8 mouse cellular contexts compared by ENCODE assay signal in the genomic region with DNA sequence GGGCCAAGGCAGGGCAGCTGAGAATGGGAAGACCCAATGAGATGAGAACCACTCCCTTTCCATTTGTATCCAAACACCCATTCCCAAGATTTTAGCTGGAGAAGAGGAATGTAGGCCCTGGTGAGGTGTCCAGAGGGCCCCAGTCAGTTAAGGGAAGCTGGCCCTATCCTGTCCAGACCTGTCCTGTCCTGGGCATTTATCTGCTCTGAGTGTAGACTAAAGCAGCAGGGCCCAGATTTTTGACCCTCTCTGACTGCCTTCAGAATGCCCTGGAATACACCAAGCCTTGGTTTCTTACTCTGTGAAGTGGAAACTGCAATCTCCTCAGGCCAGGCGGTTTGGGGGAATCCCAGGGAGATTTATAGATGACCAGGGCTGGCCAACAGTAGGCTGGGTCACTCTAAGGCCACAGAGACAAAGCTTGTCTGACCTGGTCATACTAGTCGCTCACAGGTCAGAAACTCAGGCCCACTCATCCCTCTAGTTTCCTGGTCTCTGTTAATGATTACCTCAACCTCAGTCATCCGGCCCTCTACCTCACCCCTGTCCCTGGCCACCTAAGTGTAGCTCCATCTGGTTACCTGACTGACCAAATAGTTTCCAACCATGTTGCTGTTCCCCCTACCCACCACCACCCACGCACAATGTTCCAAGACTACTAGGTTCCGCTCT. TPM values are rescaled to one million over a fixed set of nuclear protein-coding genes. Genes with fewer than 3 reads are reported as not detected.
DNase-seq lines count a peak whose midpoint lies in the region; ATAC-seq lines count a peak whose summit lies in the region.

No protein-coding gene starts in this region.

- peak overlapping the region; percentile 76 for H3K27ac ChIP-seq in lung, embryonic 16.5 days (ENCODE audit: low read length)
- no peak overlapping the region for H3K27ac ChIP-seq in forebrain, embryonic 13.5 days
- no peak overlapping the region for H3K27ac ChIP-seq in neural tube, embryonic 12.5 days

- ATAC-seq in lung, embryonic 16.5 days (ENCODE audit: low read depth): peak; percentile 37; the same call in 1 of the 2 replicates
- ATAC-seq in forebrain, embryonic 13.5 days: peak; percentile 49; the same call in 1 of the 2 replicates
- ATAC-seq in neural tube, embryonic 12.5 days (ENCODE audit: low FRiP score, low read depth): peak; percentile 34

- 66% methylated on average over 5 of the region's 5 CpGs for WGBS in lung, embryonic 16.5 days
- WGBS in forebrain, embryonic 13.5 days: 92% methylated on average over 5 of the region's 5 CpGs
- WGBS in neural tube, embryonic 12.5 days: 66% methylated on average over 5 of the region's 5 CpGs

- H3K36me3 ChIP-seq in lung, embryonic 16.5 days (ENCODE audit: control insufficient read depth, insufficient read depth, low read length): no peaks in the 10 kb centered on the region
- H3K36me3 ChIP-seq in forebrain, embryonic 13.5 days (ENCODE audit: poor library complexity, severe bottlenecking): no peaks in the 10 kb centered on the region
- H3K36me3 ChIP-seq in neural tube, embryonic 12.5 days: no peaks in the 10 kb centered on the region

- H3K4me2 ChIP-seq in lung, embryonic 16.5 days (ENCODE audit: low read depth, low read length): peak overlapping the region; percentile 86
- peak overlapping the region; percentile 80 for H3K4me2 ChIP-seq in forebrain, embryonic 13.5 days
- peak overlapping the region; percentile 76 for H3K4me2 ChIP-seq in neural tube, embryonic 12.5 days (replicated peaks)

- peak overlapping the region; percentile 92 for H3K4me3 ChIP-seq in lung, embryonic 16.5 days (ENCODE audit: low read length)
- H3K4me3 ChIP-seq in forebrain, embryonic 13.5 days: peak overlapping the region; percentile 74
- peak overlapping the region; percentile 63 for H3K4me3 ChIP-seq in neural tube, embryonic 12.5 days

- no peak for DNase-seq in lung, postnatal 25 days (ENCODE audit: low spot score)
- DNase-seq in kidney, postnatal 25 days: peak; percentile 27 to 77
- DNase-seq in spleen, postnatal 14 days (ENCODE audit: low spot score in 2 of 2): no peak
- no peak for DNase-seq in right cerebral cortex, postnatal 14 days
- DNase-seq in layer of hippocampus, adult 18-20 months (ENCODE audit: low spot score in 2 of 2): no peak

- peaks cover 15% of the 10 kb centered on the region for H3K4me1 ChIP-seq in lung, embryonic 16.5 days (replicated peaks; ENCODE audit: control insufficient read depth, insufficient read depth, low read length)
- peaks cover 16% of the 10 kb centered on the region for H3K4me1 ChIP-seq in forebrain, embryonic 13.5 days
- H3K4me1 ChIP-seq in neural tube, embryonic 12.5 days: peaks cover 24% of the 10 kb centered on the region

- peak overlapping the region; percentile 75 for H3K9ac ChIP-seq in lung, embryonic 16.5 days (ENCODE audit: low read length)
- H3K9ac ChIP-seq in forebrain, embryonic 13.5 days: peak overlapping the region; percentile 77
- peak overlapping the region; percentile 57 for H3K9ac ChIP-seq in neural tube, embryonic 12.5 days

- H3K9me3 ChIP-seq in lung, embryonic 16.5 days (ENCODE audit: control insufficient read depth, low read length): no peaks in the 10 kb centered on the region
- no peaks in the 10 kb centered on the region for H3K9me3 ChIP-seq in forebrain, embryonic 13.5 days (replicated peaks)
- no peaks in the 10 kb centered on the region for H3K9me3 ChIP-seq in neural tube, embryonic 12.5 days

- H3K27me3 ChIP-seq in lung, embryonic 16.5 days (ENCODE audit: control insufficient read depth, insufficient read depth, low read depth, low read length): no peaks in the 10 kb centered on the region
- H3K27me3 ChIP-seq in forebrain, embryonic 13.5 days: peaks cover 50% of the 10 kb centered on the region
- H3K27me3 ChIP-seq in neural tube, embryonic 12.5 days (replicated peaks): no peaks in the 10 kb centered on the region

RNA-seq across cellular contexts. Expression of a gene that starts 0.6 kb away (rescaled TPM):
- polyA plus RNA-seq in lung, embryonic 16.5 days (2015; fragmentation: Nextera tagmentation; extraction: Ambion mirVana): 9.6 and 10.1 TPM in 2 replicates
- polyA plus RNA-seq in forebrain, embryonic 13.5 days (2015; fragmentation: Nextera tagmentation; extraction: Ambion mirVana): 9.3 and 10.0 TPM in 2 replicates
- 13.9 and 16.0 TPM in 2 replicates for polyA plus RNA-seq in neural tube, embryonic 12.5 days (2016; fragmentation: Nextera tagmentation; extraction: Ambion mirVana)
- 10 to 100 TPM; 43.4 to 47.4 TPM for total RNA-seq in layer of hippocampus, adult 18-20 months (2021)

RNA-seq across cellular contexts. Expression of a gene that starts 20.6 kb away (rescaled TPM):
- 0.13 and 0.36 TPM in 2 replicates for polyA plus RNA-seq in lung, embryonic 16.5 days (2015; fragmentation: Nextera tagmentation; extraction: Ambion mirVana)
- polyA plus RNA-seq in forebrain, embryonic 13.5 days (2015; fragmentation: Nextera tagmentation; extraction: Ambion mirVana): 0.09 and 0.12 TPM in 2 replicates
- 0.08 and 0.18 TPM in 2 replicates for polyA plus RNA-seq in neural tube, embryonic 12.5 days (2016; fragmentation: Nextera tagmentation; extraction: Ambion mirVana)
- total RNA-seq in layer of hippocampus, adult 18-20 months (2021): under 1 TPM; 0.13 to 0.25 TPM

RNA-seq across cellular contexts. Expression of a gene that starts 33.4 kb away (rescaled TPM):
- 0.25 and 0.73 TPM in 2 replicates for polyA plus RNA-seq in lung, embryonic 16.5 days (2015; fragmentation: Nextera tagmentation; extraction: Ambion mirVana)
- 0.42 and 0.52 TPM in 2 replicates for polyA plus RNA-seq in forebrain, embryonic 13.5 days (2015; fragmentation: Nextera tagmentation; extraction: Ambion mirVana)
- 0.45 and 0.68 TPM in 2 replicates for polyA plus RNA-seq in neural tube, embryonic 12.5 days (2016; fragmentation: Nextera tagmentation; extraction: Ambion mirVana)
- total RNA-seq in layer of hippocampus, adult 18-20 months (2021): 1 to 10 TPM; 1.1 to 1.2 TPM

RNA-seq across cellular contexts. Expression of a gene that starts 59.4 kb away (rescaled TPM):
- polyA plus RNA-seq in lung, embryonic 16.5 days (2015; fragmentation: Nextera tagmentation; extraction: Ambion mirVana): 9.9 and 11.3 TPM in 2 replicates
- polyA plus RNA-seq in forebrain, embryonic 13.5 days (2015; fragmentation: Nextera tagmentation; extraction: Ambion mirVana): 11.8 and 14.2 TPM in 2 replicates
- 15.1 and 15.8 TPM in 2 replicates for polyA plus RNA-seq in neural tube, embryonic 12.5 days (2016; fragmentation: Nextera tagmentation; extraction: Ambion mirVana)
- total RNA-seq in layer of hippocampus, adult 18-20 months (2021): 10 to 100 TPM; 10.0 to 14.5 TPM

Comparison
In these comparisons a context has a peak if more than half of its experiments do, and no peak if none do; other contexts are left out.
1. DNase-seq: peak in kidney, postnatal 25 days (2 of 2); none in lung, postnatal 25 days (single experiment), spleen, postnatal 14 days (0 of 2), right cerebral cortex, postnatal 14 days (single experiment) and layer of hippocampus, adult 18-20 months (0 of 2).
2. Peak in every context shown above with its lines, with median percentiles within 50 percentile points of each other: ATAC-seq, H3K4me2 ChIP-seq, H3K4me3 ChIP-seq and H3K9ac ChIP-seq.